Mouse (Mus musculus) MEL (cell line): ENCODE measurements around the gene Hspb6.

Experiments
- CTCF ChIP-seq, 3 experiments: IDR thresholded peaks in 2 of 3; conservative IDR thresholded peaks in 1 of 3; 2 replicates each; pipeline ENCODE4 v1.5.1; 2011 to 2012; ENCODE audit warnings: low read length in 3 of 3, low read depth in 2 of 3, mild to moderate bottlenecking in 2 of 3, improper control_type of control experiment in 1 of 3, inconsistent platforms in 1 of 3, mixed read lengths in 1 of 3, moderate library complexity in 1 of 3; ENCODE audit not compliant: control insufficient read depth in 1 of 3, insufficient read depth in 1 of 3, poor library complexity in 1 of 3, severe bottlenecking in 1 of 3
- GATA1 ChIP-seq: IDR thresholded peaks from 2 replicates; pipeline ENCODE4 v1.6.1; 2011; ENCODE audit warnings: low read depth, low read length, improper control_type of control experiment
- HCFC1 ChIP-seq: IDR thresholded peaks from 2 replicates; pipeline ENCODE4 v1.6.1; 2012; ENCODE audit warnings: low read depth, mild to moderate bottlenecking, inconsistent platforms, low read length, improper control_type of control experiment, moderate library complexity
- KAT2A ChIP-seq: conservative IDR thresholded peaks from 2 replicates; pipeline ENCODE4 v1.6.1; 2012; ENCODE audit warnings: low read depth, low read length, improper control_type of control experiment, inconsistent platforms
- NELFE ChIP-seq: IDR thresholded peaks from 2 replicates; pipeline ENCODE4 v1.6.1; 2011; ENCODE audit warnings: low read depth, low read length, improper control_type of control experiment
- POLR2A ChIP-seq, 2 experiments: IDR thresholded peaks; 2 replicates each; pipeline ENCODE4 v1.6.1; 2011 to 2012; ENCODE audit warnings: low read length in 2 of 2, mild to moderate bottlenecking in 2 of 2, control low read depth in 1 of 2, improper control_type of control experiment in 1 of 2, low read depth in 1 of 2, moderate library complexity in 1 of 2; ENCODE audit not compliant: control insufficient read depth in 1 of 2, insufficient read depth in 1 of 2, poor library complexity in 1 of 2
- POLR2AphosphoS2 ChIP-seq: IDR thresholded peaks from 2 replicates; pipeline ENCODE4 v1.6.1; 2011; ENCODE audit warnings: low read length, improper control_type of control experiment
- RAD21 ChIP-seq: IDR thresholded peaks from 2 replicates; pipeline ENCODE4 v1.6.1; 2011; ENCODE audit warnings: mild to moderate bottlenecking, low read depth, low read length, improper control_type of control experiment
- USF2 ChIP-seq, 2 experiments: IDR thresholded peaks; 2 replicates each; pipeline ENCODE4 v1.6.1; 2011 to 2012; ENCODE audit warnings: improper control_type of control experiment in 2 of 2, low read length in 2 of 2, borderline replicate concordance in 1 of 2, inconsistent platforms in 1 of 2, low read depth in 1 of 2, mild to moderate bottlenecking in 1 of 2; ENCODE audit not compliant: insufficient read depth in 1 of 2

GRCm38 (mm10) chr7:30515003-30515760 lies 36.8 kb upstream of the Hspb6 start:
- TF ChIP-seq HCFC1 (no peak), CTCF (IDR thresholded peaks at IDR 0.05 in 2 of 3, conservative IDR thresholded peaks at IDR 0.05 in 1 of 3; ENCODE audit: control insufficient read depth in 1 of 3, insufficient read depth in 1 of 3, low read depth in 2 of 3, low read length in 3 of 3, poor library complexity in 1 of 3, severe bottlenecking in 1 of 3) (no peak), RAD21 (no peak), POLR2A (IDR thresholded peaks at IDR 0.05; ENCODE audit: control insufficient read depth in 1 of 2, insufficient read depth in 1 of 2, low read depth in 1 of 2, low read length in 2 of 2, poor library complexity in 1 of 2) (no peak), NELFE (no peak), KAT2A (no peak), GATA1 (no peak), POLR2AphosphoS2 (no peak), USF2 (IDR thresholded peaks at IDR 0.05; ENCODE audit: borderline replicate concordance in 1 of 2, insufficient read depth in 1 of 2, low read depth in 1 of 2, low read length in 2 of 2) (no peak)
